Mouse (Mus musculus) splenic B cell, adult 2 months (primary cell): ENCODE data around the gene Shc2.

Experiments used
- DNase-seq: peaks from one replicate; pipeline ENCODE4 v3.0.0-alpha.2; 2011; ENCODE audit warnings: low read depth, low spot score
- H3K27me3 ChIP-seq: 2 replicates; pipeline ENCODE4 v1.6.1; 2012; ENCODE audit warnings: mild to moderate bottlenecking, low read length, moderate library complexity, mixed read lengths; ENCODE audit not compliant: control insufficient read depth, poor library complexity, insufficient read depth, severe bottlenecking
- H3K36me3 ChIP-seq: 2 replicates; pipeline ENCODE4 v1.6.1; 2012; ENCODE audit warnings: mild to moderate bottlenecking, low read length, moderate library complexity, mixed read lengths; ENCODE audit not compliant: control insufficient read depth, poor library complexity, insufficient read depth, severe bottlenecking

Shc2 gene

DNA sequence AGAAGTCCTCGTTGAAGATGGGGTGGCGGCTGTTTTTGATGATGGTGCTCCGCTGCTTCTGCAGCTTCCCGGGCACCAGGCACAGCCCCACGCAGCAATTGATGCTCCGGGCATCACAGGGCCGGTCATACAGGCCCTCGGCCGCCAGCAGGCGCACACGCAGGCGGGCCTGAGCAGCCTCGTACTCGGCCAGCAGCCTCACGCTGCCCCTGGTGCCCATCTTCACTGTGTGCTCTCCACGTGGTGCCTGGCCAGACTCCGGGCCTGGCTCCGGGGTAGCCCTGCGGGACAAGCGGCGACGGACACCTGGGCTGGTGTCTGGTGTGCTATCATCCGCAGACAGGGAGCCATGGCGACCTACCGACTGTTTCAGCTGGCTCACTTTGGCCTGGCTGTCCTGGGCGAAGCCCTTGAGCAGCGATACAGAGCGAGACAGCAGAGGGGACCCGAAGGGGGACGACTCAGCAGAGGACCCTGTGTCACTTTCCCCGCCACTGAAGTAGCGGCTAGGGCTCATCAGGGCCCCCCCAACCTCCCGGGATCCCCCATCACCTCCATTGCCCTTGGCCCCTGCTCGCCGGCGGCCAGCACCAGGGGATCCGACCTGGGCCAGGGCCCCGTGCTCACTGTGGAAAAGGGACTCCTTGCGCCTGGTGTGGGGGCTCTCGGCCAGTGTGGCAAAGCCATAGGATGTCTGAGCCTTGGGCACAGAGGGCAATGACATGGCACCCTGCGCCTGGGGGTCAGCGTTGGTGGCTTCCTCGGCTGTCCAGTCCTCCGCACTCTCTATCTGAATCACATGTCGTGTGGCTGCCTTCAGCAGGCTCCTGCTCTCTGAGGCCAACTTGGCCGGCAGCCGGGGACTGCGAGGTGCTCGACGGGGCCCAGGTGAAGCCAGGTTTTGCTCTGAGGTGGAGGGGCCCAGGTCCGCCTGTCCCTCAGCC, 25.3 kb downstream of the Shc2 start:
- H3K36me3 ChIP-seq: no peaks in the 10 kb centered on the region
- DNase-seq: no peak
- H3K27me3 ChIP-seq: no peaks in the 10 kb centered on the region; the same call in 1 of the 2 replicates

- H3K36me3 ChIP-seq: no peaks in the 10 kb centered on the region
- DNase-seq: no peak
- no peaks in the 10 kb centered on the region; the same call in 1 of the 2 replicates for H3K27me3 ChIP-seq
These were observed 26.4 kb downstream of the Shc2 start for GRCm38 (mm10) chr10:79611296-79611695.

DNA sequence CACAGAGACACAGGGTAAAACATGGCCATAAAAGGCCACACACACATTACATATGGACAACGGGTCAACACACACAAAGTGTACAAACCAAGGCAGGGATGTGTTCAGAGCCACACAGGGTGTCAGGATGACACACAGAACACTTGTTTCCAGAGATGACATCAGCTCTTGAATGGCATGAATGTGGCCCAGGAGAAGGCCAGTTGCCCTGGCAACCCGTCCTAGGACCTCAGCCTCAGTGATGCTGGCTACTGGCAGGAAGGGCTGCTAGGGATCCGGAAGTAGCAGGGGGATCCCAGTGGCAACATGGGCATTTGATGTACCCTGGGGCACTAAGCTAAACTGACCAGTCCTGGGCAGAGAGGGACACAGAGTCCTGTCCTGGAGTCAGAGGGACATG, 28.4 kb downstream of the Shc2 start:
- no peaks in the 10 kb centered on the region for H3K36me3 ChIP-seq
- no peaks in the 10 kb centered on the region for H3K27me3 ChIP-seq
- no peak for DNase-seq

GRCm38 (mm10) chr10:79607892-79608291, 29.8 kb downstream of the Shc2 start:
- H3K36me3 ChIP-seq: no peaks in the 10 kb centered on the region
- no peak for DNase-seq
- no peaks in the 10 kb centered on the region for H3K27me3 ChIP-seq

DNA sequence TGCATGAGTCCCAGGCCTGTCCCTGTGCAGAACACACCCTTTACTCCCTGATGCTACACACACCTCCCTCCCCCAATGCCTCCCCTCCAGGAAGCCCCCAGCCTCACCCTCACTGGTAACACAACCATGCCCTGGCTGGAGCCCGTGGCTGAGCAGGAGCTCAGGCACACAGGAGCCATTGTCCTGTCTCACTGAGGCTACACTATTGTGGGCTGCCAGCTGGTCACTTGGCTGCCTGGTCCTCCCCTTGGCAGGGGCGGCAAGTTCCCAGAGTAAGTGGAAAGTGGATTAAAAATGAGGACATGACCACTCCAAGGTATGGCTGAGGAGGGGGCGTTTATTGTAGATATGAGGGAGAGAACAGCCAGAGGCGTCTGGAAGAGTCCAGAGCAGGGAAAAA, 31.2 kb downstream of the Shc2 start:
- H3K36me3 ChIP-seq: no peaks in the 10 kb centered on the region
- no peak for DNase-seq
- no peaks in the 10 kb centered on the region for H3K27me3 ChIP-seq

DNA sequence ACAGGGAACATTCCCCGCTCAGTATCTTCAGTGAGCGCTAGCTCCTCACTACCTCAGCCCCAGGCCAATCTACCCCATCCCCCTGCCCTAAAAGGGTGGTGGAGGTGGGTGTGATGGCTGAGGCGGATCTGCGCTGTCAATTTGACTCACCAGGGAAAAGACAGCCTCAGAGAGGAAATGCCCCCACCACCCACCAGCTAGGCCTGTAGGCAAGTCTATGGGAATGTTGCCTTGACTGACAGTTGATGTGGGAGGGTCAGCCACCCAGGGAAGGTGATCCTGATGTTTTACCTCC, 39.8 kb downstream of the Shc2 start:
- no peak for DNase-seq

GRCm38 (mm10) chr10:79597051-79597935, 40.4 kb downstream of the Shc2 start:
- DNase-seq: no peak

More for the DNA sequence above, 39.8 kb downstream of the Shc2 start:
- H3K36me3 ChIP-seq: no peaks in the 10 kb centered on the region
- H3K27me3 ChIP-seq: no peaks in the 10 kb centered on the region

DNA sequence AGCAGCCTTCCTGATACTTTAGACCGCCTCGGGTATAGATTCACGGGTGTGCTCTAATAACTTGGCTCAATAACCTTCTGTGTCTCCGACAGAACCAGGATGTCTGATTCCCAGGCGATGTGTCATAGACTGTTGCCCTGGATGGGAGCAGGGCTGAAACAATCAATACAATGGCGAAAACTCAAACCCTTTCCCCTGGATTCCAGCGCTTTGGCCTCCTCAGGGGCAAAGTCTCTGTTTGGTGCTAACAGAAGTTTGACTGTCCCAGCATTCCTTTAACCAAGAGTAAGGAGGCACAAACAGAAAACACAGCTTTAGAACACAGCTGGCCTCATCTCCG, 42.2 kb downstream of the Shc2 start:
- no peaks in the 10 kb centered on the region for H3K36me3 ChIP-seq
- no peak for DNase-seq
- H3K27me3 ChIP-seq: no peaks in the 10 kb centered on the region

More at GRCm38 (mm10) chr10:79597051-79597935, 40.4 kb downstream of the Shc2 start:
- H3K36me3 ChIP-seq: no peaks in the 10 kb centered on the region
- H3K27me3 ChIP-seq: no peaks in the 10 kb centered on the region

- peak; percentile 71 for DNase-seq
- no peaks in the 10 kb centered on the region for H3K27me3 ChIP-seq
- H3K36me3 ChIP-seq: no peaks in the 10 kb centered on the region
These were observed 42.7 kb downstream of the Shc2 start for GRCm38 (mm10) chr10:79594872-79595589.

DNA sequence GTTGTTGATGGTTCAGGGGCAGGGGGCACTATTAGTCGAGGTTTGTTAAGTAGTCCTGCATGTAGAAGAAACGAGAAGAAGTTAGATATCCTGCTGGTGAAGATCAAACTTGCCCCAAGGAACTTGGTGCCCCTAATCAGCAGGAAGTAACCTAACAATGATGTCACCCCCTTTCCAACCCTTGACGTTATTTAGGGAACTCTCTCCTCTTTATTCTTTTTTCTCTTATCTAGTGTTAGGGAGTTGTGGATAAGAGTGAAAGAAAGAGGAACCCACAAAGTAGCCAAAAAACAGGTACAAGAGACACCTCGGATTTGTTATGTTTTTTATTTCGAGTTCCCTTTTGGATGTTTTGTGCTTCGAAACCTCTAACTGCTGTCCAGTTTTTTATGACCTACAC, 43.6 kb downstream of the Shc2 start:
- no peaks in the 10 kb centered on the region for H3K27me3 ChIP-seq
- no peaks in the 10 kb centered on the region for H3K36me3 ChIP-seq
- DNase-seq: no peak

DNA sequence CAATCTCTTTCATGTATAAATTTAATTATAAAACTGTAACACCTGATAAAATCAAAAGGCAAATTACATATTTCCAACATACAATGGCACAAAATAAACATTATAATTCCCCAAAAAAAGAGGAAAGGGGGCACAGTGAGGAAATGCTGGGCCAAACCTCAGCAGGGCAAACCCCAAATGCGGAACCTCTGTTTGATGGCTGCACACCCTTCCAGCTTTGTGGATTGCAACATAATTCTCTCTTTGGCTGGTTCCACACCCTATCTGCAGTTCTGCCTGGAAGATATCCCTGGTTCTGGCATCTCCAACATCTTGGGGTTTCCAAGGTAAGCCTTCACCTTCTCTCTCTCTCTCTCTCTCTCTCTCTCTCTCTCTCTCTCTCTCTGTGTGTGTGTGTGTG, 47.0 kb downstream of the Shc2 start:
- H3K36me3 ChIP-seq: no peaks in the 10 kb centered on the region
- no peak for DNase-seq
- H3K27me3 ChIP-seq: no peaks in the 10 kb centered on the region

- DNase-seq: no peak
- Histone ChIP-seq H3K36me3 (no peaks in the 10 kb centered on the region), H3K27me3 (no peaks in the 10 kb centered on the region)
These were observed 50.0 kb downstream of the Shc2 start for GRCm38 (mm10) chr10:79587752-79588126.

DNA sequence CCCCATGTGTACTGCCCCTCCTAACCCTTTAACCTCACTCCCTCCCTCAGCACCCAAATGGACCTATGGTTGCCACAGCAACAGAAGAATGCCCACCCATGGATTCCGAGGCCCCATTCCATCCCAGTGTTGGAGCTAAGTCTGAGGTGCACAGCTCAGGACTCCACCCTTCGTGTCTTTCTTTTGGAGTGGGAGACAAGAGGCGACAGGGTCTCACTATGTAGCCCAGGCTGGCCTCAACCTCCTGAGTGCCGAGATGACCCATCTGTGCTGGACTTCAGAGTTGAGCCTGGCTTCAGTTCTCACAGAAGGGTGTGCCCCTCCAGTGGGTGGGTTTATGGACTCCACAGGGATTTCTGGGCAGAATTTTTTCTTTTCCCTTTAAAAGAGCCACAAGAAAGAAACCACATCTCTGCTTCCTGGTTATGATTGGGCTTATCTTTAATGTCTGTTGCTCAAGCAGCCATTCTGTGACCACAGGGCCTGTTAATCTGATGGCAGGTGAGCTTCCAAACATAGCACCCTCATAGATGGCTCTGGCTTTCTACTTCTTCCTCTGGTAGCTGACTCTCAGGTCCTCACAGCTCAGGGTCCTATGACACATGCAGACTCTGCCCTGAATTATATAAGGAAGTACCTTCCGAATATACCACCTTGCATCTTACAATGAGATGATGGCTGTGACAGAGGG, 50.5 kb downstream of the Shc2 start, which contains the start of gene Theg:
Gene Theg, minus strand, starts transcription at position 271 of the 691 bp plus-strand sequence.
- Histone ChIP-seq H3K27me3 (no peaks in the 10 kb centered on the region), H3K36me3 (no peaks in the 10 kb centered on the region)
- DNase-seq: no peak

DNA sequence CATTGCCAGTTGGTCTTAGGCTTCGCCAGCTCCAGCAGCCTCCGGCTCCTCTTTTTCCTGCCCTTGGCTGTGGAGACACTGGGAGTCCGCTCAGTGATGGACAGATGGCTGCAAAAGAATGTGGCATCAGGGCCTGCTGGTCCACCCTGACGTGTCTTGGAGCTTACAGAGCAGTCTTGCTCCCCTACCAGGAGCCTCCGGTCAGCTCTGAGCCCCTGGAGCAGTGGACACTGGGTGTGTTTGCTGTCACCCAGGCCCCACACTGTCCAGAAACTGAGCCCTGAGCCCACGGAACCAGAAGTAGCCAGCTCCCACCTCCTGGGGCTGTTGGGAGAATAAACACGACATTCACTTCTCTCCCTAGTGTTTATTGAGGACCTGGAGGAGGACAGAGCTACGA, 51.5 kb downstream of the Shc2 start:
- no peak for DNase-seq
- Histone ChIP-seq H3K36me3 (no peaks in the 10 kb centered on the region), H3K27me3 (no peaks in the 10 kb centered on the region)
